Mouse (Mus musculus): Measurements from ENCODE around the gene Slc35b1.

DNA sequence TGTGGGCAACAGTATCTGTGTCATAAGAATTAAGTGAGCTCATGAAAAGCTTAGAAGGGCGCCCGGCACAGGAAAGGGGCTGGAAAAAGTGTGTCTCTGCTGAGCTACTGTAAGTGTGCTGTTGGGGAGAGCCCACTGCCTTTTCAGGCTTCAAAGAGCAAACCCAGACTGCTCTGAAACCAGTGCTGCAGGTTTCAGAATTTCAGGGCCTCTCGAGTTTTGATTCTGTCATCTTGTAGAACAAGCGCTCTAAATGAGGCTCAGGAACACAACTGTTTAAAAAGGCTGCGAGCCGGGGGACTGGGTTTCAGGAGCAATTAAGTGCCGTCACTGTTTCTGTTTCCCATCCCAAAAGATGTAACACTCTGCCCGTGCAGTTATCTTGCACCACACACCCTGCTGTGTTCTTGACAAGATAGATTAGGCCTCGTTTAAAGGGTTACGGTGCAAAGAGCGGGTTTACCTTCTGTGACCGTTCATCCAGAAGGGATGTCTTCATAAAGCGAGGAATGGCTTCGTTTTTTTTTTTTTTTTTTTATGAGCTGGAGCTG is 44.9 kb upstream of the Slc35b1 start:
- no peak for TF ChIP-seq CTCF (IDR thresholded peaks at IDR 0.05; ENCODE audit: control insufficient read depth, insufficient read depth, insufficient replicate concordance, low read depth, low read length)
- no peak for TF ChIP-seq POLR2A (IDR thresholded peaks at IDR 0.05; ENCODE audit: control insufficient read depth, low read depth, low read length)
